47 mouse cellular contexts compared by ENCODE assay signal in genomic region chr6:121836361-121836760, GRCm38 (mm10). TPM values are rescaled to one million over a fixed set of nuclear protein-coding genes. Genes with fewer than 3 reads are reported as not detected.
"Had no signal": no experiment of that assay in that cellular context is flagged by ENCODE, and none has a peak within 500 bp of the region (broad histone marks: within the 10 kb centered on the region; RNA-seq: fewer than 3 reads in every experiment).

No protein-coding gene starts in this region.

- DNase-seq: heart, postnatal 10 days; heart, postnatal 14 days; heart, postnatal 36 days; heart, postnatal 4 days; kidney, adult 11 months; kidney, adult 18-20 months; kidney, adult 2 months; kidney, adult 8-10 months; kidney, adult 9 months; kidney, postnatal 10 days; kidney, postnatal 14 days; kidney, postnatal 25 days; kidney, postnatal 36 days; layer of hippocampus, adult 9-11 months; layer of hippocampus, postnatal 36 days had no signal

- H3K27ac ChIP-seq: heart, embryonic 10.5 days; heart, embryonic 13.5 days; heart, embryonic 15.5 days; hindbrain, embryonic 10.5 days; hindbrain, embryonic 12.5 days; hindbrain, embryonic 13.5 days; hindbrain, embryonic 14.5 days; hindbrain, embryonic 15.5 days; hindbrain, postnatal 0 days; intestine, embryonic 15.5 days; kidney, embryonic 15.5 days; kidney, postnatal 0 days; layer of hippocampus, adult 2 months had no signal

- H3K9ac ChIP-seq: heart, embryonic 12.5 days; heart, embryonic 13.5 days; heart, embryonic 15.5 days; hindbrain, embryonic 12.5 days; hindbrain, embryonic 13.5 days; hindbrain, embryonic 14.5 days; hindbrain, embryonic 15.5 days; intestine, embryonic 15.5 days; kidney, embryonic 15.5 days had no signal

- H3K36me3 ChIP-seq: heart, embryonic 10.5 days; heart, embryonic 12.5 days; heart, embryonic 13.5 days; heart, embryonic 15.5 days; hindbrain, embryonic 10.5 days; hindbrain, embryonic 12.5 days; hindbrain, embryonic 13.5 days; hindbrain, embryonic 15.5 days; intestine, embryonic 15.5 days; kidney, embryonic 15.5 days had no signal

- H3K9me3 ChIP-seq: heart, embryonic 10.5 days; heart, embryonic 13.5 days; heart, embryonic 15.5 days; hindbrain, embryonic 15.5 days; intestine, embryonic 15.5 days; kidney, embryonic 15.5 days had no signal

- H3K4me3 ChIP-seq: heart, embryonic 10.5 days; heart, embryonic 12.5 days; heart, embryonic 13.5 days; heart, embryonic 15.5 days; hindbrain, embryonic 10.5 days; hindbrain, embryonic 12.5 days; hindbrain, embryonic 13.5 days; hindbrain, embryonic 15.5 days; intestine, embryonic 15.5 days; kidney, embryonic 15.5 days; layer of hippocampus, adult 2 months had no signal

- H3K27me3 ChIP-seq: heart, embryonic 12.5 days; heart, embryonic 13.5 days; heart, embryonic 15.5 days; hindbrain, embryonic 12.5 days; hindbrain, embryonic 13.5 days; hindbrain, embryonic 15.5 days; intestine, embryonic 15.5 days; kidney, embryonic 15.5 days had no signal

- H3K4me2 ChIP-seq: heart, embryonic 11.5 days; heart, embryonic 12.5 days; heart, embryonic 13.5 days; heart, embryonic 15.5 days; hindbrain, embryonic 12.5 days; hindbrain, embryonic 13.5 days; hindbrain, embryonic 14.5 days; hindbrain, embryonic 15.5 days; intestine, embryonic 15.5 days; kidney, embryonic 15.5 days had no signal

- ATAC-seq: hindbrain, embryonic 16.5 days; hindbrain, postnatal 0 days; inflammation-experienced regulatory T-cells, adult 6 months; intestine, embryonic 15.5 days; intestine, embryonic 16.5 days; intestine, postnatal 0 days had no signal

- H3K4me1 ChIP-seq: heart, embryonic 10.5 days; heart, embryonic 12.5 days; heart, embryonic 13.5 days; heart, embryonic 15.5 days; hindbrain, embryonic 10.5 days; hindbrain, embryonic 12.5 days; hindbrain, embryonic 13.5 days; hindbrain, embryonic 15.5 days; intestine, embryonic 15.5 days; kidney, embryonic 15.5 days had no signal

RNA-seq across cellular contexts. Expression of gene Mug1, which starts 2.0 kb away (rescaled TPM):
- total RNA-seq: heart, postnatal 10 days; heart, postnatal 14 days; heart, postnatal 25 days; heart, postnatal 36 days; heart, postnatal 4 days; hematopoietic stem cell, adult 5-6 weeks; hindbrain, postnatal 0 days; layer of hippocampus, adult 18-20 months; layer of hippocampus, adult 2 months; layer of hippocampus, adult 8-10 months; layer of hippocampus, postnatal 10 days; layer of hippocampus, postnatal 14 days; layer of hippocampus, postnatal 25 days; layer of hippocampus, postnatal 36 days; left cerebral cortex, adult 18-20 months had no signal
- polyA plus RNA-seq: heart, embryonic 14.5 days; hindbrain, embryonic 10.5 days; hindbrain, embryonic 12.5 days; hindbrain, embryonic 13.5 days; hindbrain, embryonic 14.5 days; hindbrain, embryonic 15.5 days; hindbrain, embryonic 16.5 days; hindbrain, postnatal 0 days; inflammation-experienced regulatory T-cells, adult 6 months; intestine, embryonic 14.5 days; intestine, embryonic 15.5 days; intestine, embryonic 16.5 days; intestine, postnatal 0 days; kidney, adult 2 months; kidney, embryonic 14.5 days; kidney, embryonic 16.5 days; large intestine, adult 2 months had no signal
